Mouse (Mus musculus): ENCODE data around the gene Lrrc55. TPM values are rescaled to one million over a fixed set of nuclear protein-coding genes. Genes with fewer than 3 reads are reported as not detected.

Lrrc55 gene
- total RNA-seq, 1 experiment from 2014 or later = 17.5 TPM

- DNase-seq = peak; percentile 52
Observed at GRCm38 (mm10) chr2:85132204-85132603, 64.8 kb downstream of the Lrrc55 start.

GRCm38 (mm10) chr2:85131724-85132123 lies 65.3 kb downstream of the Lrrc55 start:
- DNase-seq = peak; percentile 17

GRCm38 (mm10) chr2:85131226-85131625 lies 65.8 kb downstream of the Lrrc55 start:
- DNase-seq = no peak

- peak; percentile 45 for DNase-seq
Observed at GRCm38 (mm10) chr2:85129496-85129971, 67.5 kb downstream of the Lrrc55 start.

GRCm38 (mm10) chr2:85123869-85124535 lies 73.0 kb downstream of the Lrrc55 start:
- DNase-seq = peak; percentile 85

- DNase-seq = peak; percentile 56
Observed at GRCm38 (mm10) chr2:85123187-85123868, 73.7 kb downstream of the Lrrc55 start.

Other genes with a start within 250 kb of the Lrrc55 start
- gene Prg2, start 216.7 kb downstream of the Lrrc55 start, total RNA-seq (2021) = 6.3 TPM in 1 of 2 replicates, not detected in the other
- not detected in 2 replicates for gene Prg3, start 209.0 kb downstream of the Lrrc55 start, total RNA-seq (2021)
- gene Ssrp1, start 160.0 kb downstream of the Lrrc55 start, total RNA-seq (2021) = 115 and 123 TPM in 2 replicates
- 0.59 and 0.60 TPM in 2 replicates for gene P2rx3, start 159.7 kb downstream of the Lrrc55 start, total RNA-seq (2021)
- 111 and 120 TPM in 2 replicates for gene Tnks1bp1, start 149.2 kb downstream of the Lrrc55 start, total RNA-seq (2021)
- 96.2 and 97.3 TPM in 2 replicates for gene Aplnr, start 61.0 kb downstream of the Lrrc55 start, total RNA-seq (2021)
- not detected in 2 replicates for gene Olfr987, start 142.1 kb upstream of the Lrrc55 start, total RNA-seq (2021)
- gene Olfr988, start 166.0 kb upstream of the Lrrc55 start, total RNA-seq (2021) = not detected in 2 replicates
- gene Olfr992, start 212.3 kb upstream of the Lrrc55 start, total RNA-seq (2021) = not detected in 2 replicates
- not detected in 2 replicates for gene Olfr993, start 217.7 kb upstream of the Lrrc55 start, total RNA-seq (2021)
- gene Olfr994, start 239.3 kb upstream of the Lrrc55 start, total RNA-seq (2021) = not detected in 2 replicates
- not detected in 2 replicates for gene Olfr995, start 246.4 kb upstream of the Lrrc55 start, total RNA-seq (2021)